Mouse (Mus musculus) hindbrain, embryonic 14.5 days (tissue): ENCODE data around the gene Usp25. TPM values are rescaled to one million over a fixed set of nuclear protein-coding genes. Genes with fewer than 3 reads are reported as not detected.

Source experiments
- ATAC-seq: fragments of 200-750 bp; cut with Nextera tagmentation; 2 replicates; pipeline ENCODE4 v1.8.0; 2017; ENCODE audit warnings: moderate number of reproducible peaks, mild to moderate bottlenecking, moderate TSS enrichment, moderate library complexity; ENCODE audit not compliant: low FRiP score
- DNase-seq: peaks from one replicate; pipeline ENCODE4 v3.0.0-alpha.2; 2015; ENCODE audit warnings: low spot score
- H3K27ac ChIP-seq: fragments of 300-500 bp; sonication (generic); 2 replicates; pipeline ENCODE4 v1.5.1; 2014; ENCODE audit warnings: mild to moderate bottlenecking, moderate library complexity
- H3K27me3 ChIP-seq: fragments of 300-500 bp; sonication (generic); 2 replicates; pipeline ENCODE4 v1.6.1; 2014; ENCODE audit warnings: mild to moderate bottlenecking, low read length, mixed read lengths; ENCODE audit not compliant: control insufficient read depth, insufficient read depth
- H3K36me3 ChIP-seq: fragments of 300-500 bp; sonication (generic); replicated peaks from 2 replicates; pipeline ENCODE4 v1.6.1; 2014; ENCODE audit not compliant: control insufficient read depth, insufficient read depth
- H3K4me1 ChIP-seq: fragments of 300-500 bp; sonication (generic); replicated peaks from 2 replicates; pipeline ENCODE4 v1.6.1; 2014; ENCODE audit warnings: antibody characterized with exemption, low read length, mixed read lengths; ENCODE audit not compliant: control insufficient read depth, insufficient read depth
- H3K4me2 ChIP-seq: fragments of 300-500 bp; sonication (generic); replicated peaks from 2 replicates; pipeline ENCODE4 v1.6.1; 2014; ENCODE audit warnings: mild to moderate bottlenecking, moderate library complexity
- H3K4me3 ChIP-seq: fragments of 300-500 bp; sonication (generic); replicated peaks from 2 replicates; pipeline ENCODE4 v1.5.1; 2014; ENCODE audit warnings: mild to moderate bottlenecking, low read length
- H3K9ac ChIP-seq: fragments of 300-500 bp; sonication (generic); 2 replicates; pipeline ENCODE4 v1.6.1; 2014
- H3K9me3 ChIP-seq: fragments of 300-500 bp; sonication (generic); 2 replicates; pipeline ENCODE4 v1.6.1; 2016; ENCODE audit warnings: low read length; ENCODE audit not compliant: control insufficient read depth
- WGBS: fragments of 180-500 bp; shearing (Covaris S2); extraction: QIAGEN DNeasy Blood & Tissue Kit; methylation state at CpG from one replicate; pipeline ENCODE4 v1.1.7; 2014; 5-methylcytosine and 5-hydroxymethylcytosine counted together
- polyA plus RNA-seq: library from polyadenylated mRNA; unstranded; fragments of >200 nt; fragmentation: Nextera tagmentation; extraction: Ambion mirVana; gene quantifications from 2 replicates; pipeline ENCODE4 v1.2.1, GENCODE M21; 2014

Gene Usp25
- polyA plus RNA-seq, 1 experiment from 2014 or later = 14.3 TPM

DNA sequence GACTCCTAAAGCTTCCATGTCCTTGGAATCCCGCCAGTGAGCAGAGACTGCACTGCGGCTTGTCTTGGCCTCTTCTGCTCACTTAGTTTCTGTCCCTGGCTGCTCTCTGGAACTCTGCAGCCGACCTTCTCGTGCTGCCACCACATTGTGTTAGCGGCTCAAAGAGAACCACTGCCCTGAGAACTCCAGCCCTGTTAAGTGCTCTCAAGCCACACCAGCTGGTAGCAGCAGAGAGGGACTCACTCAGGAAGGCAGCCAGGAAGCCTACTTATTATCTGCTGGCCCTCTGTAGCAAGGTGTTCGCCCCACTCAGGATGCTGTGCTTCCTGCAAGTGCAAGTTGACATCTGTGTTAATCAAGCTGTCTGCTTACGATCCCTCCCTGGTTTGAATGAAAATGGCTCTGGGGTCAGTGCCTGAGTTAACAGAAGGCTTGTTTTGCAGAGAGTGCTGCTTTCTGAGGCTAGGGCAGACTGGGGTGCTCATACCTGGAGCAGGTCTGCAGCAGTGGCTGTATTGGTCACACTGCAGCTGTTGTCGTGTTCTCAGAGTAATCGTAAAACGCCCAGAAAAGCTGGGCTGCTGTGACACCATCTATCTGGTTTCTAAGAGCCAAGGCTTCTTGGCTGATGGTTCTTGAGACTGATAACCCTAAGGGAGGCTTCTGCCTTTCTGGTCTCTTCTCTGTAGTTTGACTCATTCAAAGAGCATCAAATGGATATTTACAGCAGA, 15.3 kb downstream of the Usp25 start:
- H3K4me1 ChIP-seq = peaks cover 18% of the 10 kb centered on the region; the same call in 1 of the 2 replicates
- no peak overlapping the region for H3K4me3 ChIP-seq
- no peak overlapping the region for H3K27ac ChIP-seq
- H3K9me3 ChIP-seq = no peaks in the 10 kb centered on the region
- no peaks in the 10 kb centered on the region for H3K36me3 ChIP-seq
- no peak overlapping the region for H3K9ac ChIP-seq
- no peak overlapping the region for H3K4me2 ChIP-seq
- no peaks in the 10 kb centered on the region for H3K27me3 ChIP-seq
- ATAC-seq (no peak), DNase-seq (no peak)
- WGBS = 71% methylated on average over 10 of the region's 10 CpGs

DNA sequence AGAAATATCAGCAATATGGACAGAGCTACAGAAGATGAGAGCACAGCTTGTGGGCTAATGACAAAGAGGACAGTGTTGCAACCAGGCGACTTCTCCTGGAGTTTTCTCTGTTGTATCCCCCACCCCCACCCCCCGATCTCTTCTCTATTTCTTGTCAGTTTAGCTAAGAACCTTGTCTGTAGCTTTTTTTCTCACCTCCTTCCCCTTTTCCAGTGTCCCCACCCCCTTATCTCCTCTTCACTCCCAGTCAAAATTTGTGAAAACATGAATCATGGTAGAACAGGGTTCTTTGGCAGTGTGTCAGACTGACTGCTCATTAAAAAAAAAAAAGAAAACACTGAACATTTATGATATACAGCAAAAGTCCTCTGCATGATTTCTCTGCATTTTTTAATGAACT, 16.9 kb downstream of the Usp25 start:
- no peak overlapping the region for H3K9ac ChIP-seq
- H3K27me3 ChIP-seq = no peaks in the 10 kb centered on the region
- no peak overlapping the region for H3K27ac ChIP-seq
- no peak overlapping the region for H3K4me3 ChIP-seq
- WGBS = 77% methylated on average over 2 of the region's 2 CpGs
- no peak for DNase-seq
- no peaks in the 10 kb centered on the region for H3K9me3 ChIP-seq
- no peak for ATAC-seq
- H3K36me3 ChIP-seq = no peaks in the 10 kb centered on the region
- H3K4me1 ChIP-seq = peaks cover 18% of the 10 kb centered on the region; the same call in 1 of the 2 replicates
- no peak overlapping the region for H3K4me2 ChIP-seq

DNA sequence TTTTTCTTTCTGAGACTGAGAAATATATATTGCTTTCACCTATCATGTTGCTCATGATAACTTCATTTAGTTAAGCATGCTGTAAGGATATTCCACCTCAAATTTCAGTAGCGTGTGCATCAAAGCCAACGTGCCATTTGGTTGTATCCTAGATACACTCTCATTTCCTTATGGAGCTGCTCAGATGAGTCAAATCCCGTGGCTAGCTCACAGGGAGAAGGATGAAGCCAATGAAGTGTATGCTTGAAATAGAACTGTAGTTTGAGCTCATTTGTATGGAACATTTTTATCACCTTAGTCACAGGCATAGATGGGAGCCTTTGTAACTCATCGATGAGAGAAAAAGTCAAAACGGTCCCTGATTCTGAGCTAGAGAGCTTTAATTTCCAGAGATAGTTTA, 20.8 kb downstream of the Usp25 start:
- Histone ChIP-seq H3K27me3 (no peaks in the 10 kb centered on the region), H3K4me1 (peaks cover 11% of the 10 kb centered on the region; the same call in 1 of the 2 replicates), H3K9me3 (no peaks in the 10 kb centered on the region), H3K4me2 (no peak overlapping the region), H3K27ac (no peak overlapping the region), H3K36me3 (0 out of 2 replicates have a peak, but pooled peaks cover 15% of the 10 kb centered on the region), H3K9ac (no peak overlapping the region), H3K4me3 (no peak overlapping the region)
- DNase-seq (no peak), ATAC-seq (no peak)
- WGBS = 85% methylated on average over 5 of the region's 5 CpGs

DNA sequence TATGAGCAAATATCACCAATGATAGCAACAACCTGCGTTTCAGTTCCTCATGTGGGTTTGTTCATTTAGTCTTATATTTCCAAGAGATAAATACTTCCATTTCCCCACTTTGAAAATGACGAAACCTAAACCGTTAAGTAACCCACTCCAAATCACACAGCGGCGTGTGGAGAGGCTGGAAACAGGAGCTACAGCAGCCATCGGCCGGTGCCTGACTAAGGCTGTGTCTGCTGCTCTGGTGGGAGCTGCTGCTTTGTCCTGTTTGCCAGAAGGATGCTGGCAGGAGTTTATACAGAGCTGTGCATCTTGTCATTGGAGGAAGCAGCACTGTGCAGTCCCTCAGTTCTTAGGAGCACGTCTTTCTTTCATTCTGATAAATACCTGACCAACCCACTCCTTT, 21.2 kb downstream of the Usp25 start:
- no peak for DNase-seq
- Histone ChIP-seq H3K27me3 (no peaks in the 10 kb centered on the region), H3K9ac (no peak overlapping the region), H3K36me3 (0 out of 2 replicates have a peak, but pooled peaks cover 17% of the 10 kb centered on the region), H3K9me3 (no peaks in the 10 kb centered on the region), H3K4me2 (no peak overlapping the region), H3K4me3 (no peak overlapping the region), H3K4me1 (peaks cover 6% of the 10 kb centered on the region; the same call in 1 of the 2 replicates), H3K27ac (no peak overlapping the region)
- WGBS = 87% methylated on average over 8 of the region's 8 CpGs
- ATAC-seq = no peak

DNA sequence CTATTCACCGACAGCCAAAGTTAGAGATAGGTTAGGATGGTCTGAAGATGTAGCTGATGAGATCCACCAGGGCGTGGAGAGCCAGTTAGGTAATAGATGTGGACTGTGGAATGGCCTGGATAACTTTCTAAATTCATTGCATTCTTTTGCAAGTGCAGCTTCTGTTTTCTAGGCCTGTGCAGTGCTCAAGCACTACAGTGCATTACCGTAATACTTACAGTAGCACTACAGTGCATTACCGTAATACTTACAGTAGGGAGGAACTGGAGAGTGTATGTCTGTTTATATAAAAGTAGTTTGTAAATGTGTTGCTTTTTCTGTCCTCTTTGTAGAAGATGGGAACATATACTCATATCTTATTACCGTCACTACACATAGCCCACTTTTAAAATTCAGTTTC, 28.1 kb downstream of the Usp25 start:
- DNase-seq (no peak), ATAC-seq (no peak)
- Histone ChIP-seq H3K27ac (no peak overlapping the region), H3K9me3 (no peaks in the 10 kb centered on the region), H3K4me1 (no peaks in the 10 kb centered on the region), H3K4me3 (no peak overlapping the region), H3K27me3 (no peaks in the 10 kb centered on the region), H3K4me2 (no peak overlapping the region), H3K9ac (no peak overlapping the region), H3K36me3 (0 out of 2 replicates have a peak, but pooled peaks cover 17% of the 10 kb centered on the region)
- WGBS = 94% methylated on average over 5 of the region's 5 CpGs

DNA sequence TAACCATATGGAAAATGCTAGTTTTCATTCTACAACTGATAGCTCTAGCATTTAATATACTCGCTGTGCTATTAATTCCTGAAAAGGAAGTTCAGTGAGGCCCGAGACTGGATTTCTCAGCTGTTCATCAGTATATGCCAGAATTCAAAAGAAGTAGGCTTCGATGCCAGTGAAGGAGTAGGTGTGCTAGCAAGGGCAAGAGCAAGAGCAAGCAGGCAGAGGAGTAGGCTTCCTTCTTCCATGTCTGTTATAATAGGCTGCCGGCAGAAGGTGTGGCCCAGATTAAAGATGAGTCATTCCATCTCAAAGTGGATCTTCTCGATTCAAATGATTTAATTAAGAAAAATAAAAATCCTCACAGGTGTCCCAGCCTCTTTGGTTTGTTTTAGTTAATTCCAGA, 30.0 kb downstream of the Usp25 start:
- Histone ChIP-seq H3K27ac (no peak overlapping the region), H3K36me3 (0 out of 2 replicates have a peak, but pooled peaks cover 9% of the 10 kb centered on the region), H3K4me3 (no peak overlapping the region), H3K9me3 (no peaks in the 10 kb centered on the region), H3K4me2 (no peak overlapping the region), H3K27me3 (no peaks in the 10 kb centered on the region), H3K9ac (no peak overlapping the region), H3K4me1 (no peaks in the 10 kb centered on the region)
- 89% methylated on average over 5 of the region's 5 CpGs for WGBS
- ATAC-seq (no peak), DNase-seq (no peak)

DNA sequence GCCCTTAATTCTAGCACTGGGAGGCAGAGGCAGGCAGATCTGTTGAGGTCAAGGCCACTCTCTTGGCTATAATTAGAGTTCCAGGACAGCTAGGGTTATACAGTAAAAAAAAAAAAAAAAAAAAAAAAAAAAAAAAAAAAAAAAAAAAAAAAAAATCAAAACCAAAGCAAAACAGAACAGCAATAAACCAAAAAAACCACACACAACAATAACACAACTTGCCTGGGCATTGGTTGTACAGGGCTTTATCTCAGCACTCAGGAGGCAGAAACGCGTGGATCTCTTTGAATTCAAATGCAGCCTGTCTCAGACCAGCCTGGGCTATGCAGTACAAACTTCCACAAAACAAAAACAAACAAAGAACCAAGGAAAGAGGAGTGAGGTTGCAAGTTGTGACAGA, 40.7 kb downstream of the Usp25 start:
- H3K27ac ChIP-seq = no peak overlapping the region
- DNase-seq = no peak
- peaks cover 19% of the 10 kb centered on the region; the same call in 1 of the 2 replicates for H3K36me3 ChIP-seq
- H3K4me3 ChIP-seq = no peak overlapping the region
- no peaks in the 10 kb centered on the region for H3K27me3 ChIP-seq
- no peaks in the 10 kb centered on the region for H3K4me1 ChIP-seq
- H3K9ac ChIP-seq = no peak overlapping the region
- H3K9me3 ChIP-seq = no peaks in the 10 kb centered on the region
- ATAC-seq = no peak
- H3K4me2 ChIP-seq = no peak overlapping the region
- WGBS = 88% methylated on average over 2 of the region's 2 CpGs

DNA sequence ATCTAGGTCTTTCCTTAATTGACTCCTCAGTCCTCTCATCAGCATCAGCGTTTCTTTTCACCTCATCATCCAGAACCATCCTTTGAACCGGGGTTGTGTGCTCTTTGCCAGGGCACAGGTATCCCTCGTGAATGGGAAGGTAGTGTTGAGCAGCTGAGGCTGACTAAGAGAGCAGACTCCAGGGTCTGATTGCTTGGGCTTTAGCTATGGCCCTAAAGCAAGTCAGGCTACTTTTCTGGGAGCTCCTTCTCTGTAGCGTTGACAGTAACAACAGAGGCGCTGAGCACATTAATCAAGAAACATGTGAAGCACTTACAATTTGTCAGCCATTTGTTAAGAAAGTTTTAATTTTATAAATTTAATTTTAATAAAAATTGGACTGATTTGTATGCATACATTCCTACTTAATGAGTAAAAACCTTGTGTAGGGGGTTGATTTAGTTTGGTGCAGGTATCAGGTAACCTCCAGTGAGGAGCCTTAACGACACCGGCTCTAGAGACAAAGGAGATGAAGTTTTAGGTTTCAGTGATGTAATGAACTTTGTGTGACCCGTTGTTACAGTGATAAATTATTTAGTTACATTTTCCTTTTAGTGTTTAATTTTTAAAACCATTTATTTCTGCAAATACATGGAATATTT, 42.1 kb downstream of the Usp25 start:
- Histone ChIP-seq H3K27me3 (no peaks in the 10 kb centered on the region), H3K9ac (no peak overlapping the region), H3K36me3 (peaks cover 16% of the 10 kb centered on the region; the same call in 1 of the 2 replicates), H3K4me2 (no peak overlapping the region), H3K27ac (no peak overlapping the region), H3K4me3 (no peak overlapping the region), H3K4me1 (no peaks in the 10 kb centered on the region), H3K9me3 (no peaks in the 10 kb centered on the region)
- no peak for ATAC-seq
- WGBS = 80% methylated on average over 8 of the region's 8 CpGs
- no peak for DNase-seq

DNA sequence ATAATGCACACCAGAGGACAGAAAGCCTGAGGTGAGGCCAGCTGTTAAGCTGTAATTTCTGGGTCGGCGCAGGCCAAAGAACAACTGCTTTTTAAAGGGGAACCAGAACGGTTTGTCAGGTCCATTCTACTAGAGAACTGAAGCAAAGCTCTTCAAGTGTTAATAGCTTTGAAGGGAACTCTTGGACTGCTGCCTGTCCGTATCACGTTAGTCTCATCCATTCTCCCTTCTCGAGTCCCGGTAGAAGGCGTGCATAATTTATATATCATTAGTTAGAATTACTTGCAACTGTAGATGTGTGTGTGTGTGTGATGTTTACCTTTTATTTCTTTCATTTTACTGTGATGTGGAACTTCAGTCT, 42.6 kb downstream of the Usp25 start:
- Histone ChIP-seq H3K4me3 (no peak overlapping the region), H3K9me3 (no peaks in the 10 kb centered on the region), H3K4me2 (no peak overlapping the region), H3K9ac (no peak overlapping the region), H3K27me3 (no peaks in the 10 kb centered on the region), H3K36me3 (peaks cover 14% of the 10 kb centered on the region; the same call in 1 of the 2 replicates), H3K27ac (no peak overlapping the region), H3K4me1 (no peaks in the 10 kb centered on the region)
- 42% methylated on average over 8 of the region's 8 CpGs for WGBS
- ATAC-seq (peak; percentile 37; the same call in 1 of the 2 replicates), DNase-seq (no peak)
